Mouse (Mus musculus) megakaryocyte, embryonic 14.5 days (primary cell): ENCODE results near the gene Ttc23.

ENCODE experiments used
- FLI1 ChIP-seq: IDR thresholded peaks from 2 replicates; pipeline ENCODE4 v1.6.1; 2012; ENCODE audit warnings: low read length, inconsistent platforms, mixed read lengths
- GATA1 ChIP-seq: IDR thresholded peaks from 3 replicates; pipeline ENCODE4 v1.6.1; 2012; ENCODE audit warnings: mixed read lengths, low read length, inconsistent platforms, borderline replicate concordance

DNA sequence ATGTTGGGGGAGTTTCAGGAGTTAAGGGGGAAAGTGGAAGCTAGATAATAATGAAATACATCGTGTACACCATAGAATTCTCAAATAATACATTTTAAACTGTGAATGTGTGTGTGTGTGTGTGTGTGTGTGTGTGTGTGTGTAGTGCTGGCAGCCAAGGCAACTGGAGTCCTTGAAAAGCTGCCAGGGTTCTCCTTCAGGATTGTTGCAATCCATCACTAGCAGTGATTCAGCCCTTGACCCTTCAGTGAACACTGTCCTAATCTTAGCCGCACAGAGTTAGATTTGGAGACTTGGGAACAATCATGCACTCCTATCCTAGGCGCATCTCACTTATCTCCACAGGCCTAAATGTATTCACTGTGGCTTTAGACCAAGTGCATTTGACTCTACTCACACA lies 120.9 kb downstream of the Ttc23 start:
- TF ChIP-seq GATA1 (no peak), FLI1 (no peak)
